Mouse (Mus musculus): ENCODE measurements around the gene Fam76a. TPM values are rescaled to one million over a fixed set of nuclear protein-coding genes. Genes with fewer than 3 reads are reported as not detected.

Fam76a gene
- total and polyA plus RNA-seq, 2 experiments from 2014 or later: 19.7 to 39.6 TPM

GRCm38 (mm10) chr4:132964064-132964463 is 41.7 kb upstream of the Fam76a start:
- no peak for TF ChIP-seq CTCF (IDR thresholded peaks at IDR 0.05; ENCODE audit: low read depth)
- TF ChIP-seq EP300 (IDR thresholded peaks at IDR 0.05; ENCODE audit: low read depth): no peak
- Histone ChIP-seq H3K27me3 (ENCODE audit: control insufficient read depth, insufficient read depth, low read length) (no peaks in the 10 kb centered on the region), H3K4me2 (ENCODE audit: low read depth, low read length) (no peak overlapping the region), H3K27ac (ENCODE audit: low read depth) (no peak overlapping the region), H3K9me3 (replicated peaks; ENCODE audit: control insufficient read depth, low read length) (no peaks in the 10 kb centered on the region), H3K4me1 (ENCODE audit: control insufficient read depth, insufficient read depth) (peaks cover 35% of the 10 kb centered on the region), H3K4me3 (ENCODE audit: low read depth, low read length) (no peak overlapping the region), H3K9ac (replicated peaks; ENCODE audit: low read depth, low read length) (no peak overlapping the region), H3K36me3 (replicated peaks; ENCODE audit: control insufficient read depth, insufficient read depth, low read length) (no peaks in the 10 kb centered on the region)
- no peak for ATAC-seq (ENCODE audit: insufficient read depth, low read depth)
- 75% methylated on average over 3 of the region's 3 CpGs for whole genome bisulfite sequencing
- no peak for DNase-seq (ENCODE audit: low spot score)

DNA sequence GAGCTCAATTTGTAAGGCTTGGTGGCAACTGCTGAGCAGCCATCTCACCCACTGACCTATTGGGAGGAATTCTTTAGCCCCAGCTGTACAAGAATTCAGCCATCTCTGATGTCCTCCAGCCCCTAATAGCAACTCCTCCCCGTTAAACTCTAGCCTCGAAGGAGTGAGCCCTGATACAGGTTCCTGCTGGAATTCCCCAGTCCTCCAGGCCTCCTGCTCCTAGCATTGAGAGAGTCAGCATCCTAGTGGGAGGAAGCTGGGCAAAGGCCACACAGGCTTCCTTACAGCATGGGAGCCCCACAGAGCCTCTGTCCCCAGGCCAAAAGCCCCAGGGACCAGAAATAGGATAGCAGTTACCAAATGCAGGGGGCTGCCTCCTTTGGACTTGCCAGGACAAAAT is 41.1 kb upstream of the Fam76a start:
- DNase-seq (ENCODE audit: low spot score): no peak
- TF ChIP-seq CTCF (IDR thresholded peaks at IDR 0.05; ENCODE audit: low read depth) (no peak), EP300 (IDR thresholded peaks at IDR 0.05; ENCODE audit: low read depth) (no peak)
- 29% methylated on average over 2 of the region's 2 CpGs for WGBS
- Histone ChIP-seq H3K4me3 (ENCODE audit: low read depth, low read length) (no peak overlapping the region), H3K4me1 (ENCODE audit: control insufficient read depth, insufficient read depth) (peaks cover 41% of the 10 kb centered on the region), H3K27ac (ENCODE audit: low read depth) (no peak overlapping the region), H3K36me3 (replicated peaks; ENCODE audit: control insufficient read depth, insufficient read depth, low read length) (no peaks in the 10 kb centered on the region), H3K9me3 (replicated peaks; ENCODE audit: control insufficient read depth, low read length) (no peaks in the 10 kb centered on the region), H3K27me3 (ENCODE audit: control insufficient read depth, insufficient read depth, low read length) (no peaks in the 10 kb centered on the region), H3K9ac (replicated peaks; ENCODE audit: low read depth, low read length) (no peak overlapping the region), H3K4me2 (ENCODE audit: low read depth, low read length) (no peak overlapping the region)
- ATAC-seq (ENCODE audit: insufficient read depth, low read depth): no peak

- TF ChIP-seq EP300 (IDR thresholded peaks at IDR 0.05; ENCODE audit: low read depth) (no peak), CTCF (IDR thresholded peaks at IDR 0.05; ENCODE audit: low read depth) (no peak)
- H3K4me3 ChIP-seq (ENCODE audit: low read depth, low read length): no peak overlapping the region
- no peak overlapping the region for H3K4me2 ChIP-seq (ENCODE audit: low read depth, low read length)
- peaks cover 42% of the 10 kb centered on the region for H3K4me1 ChIP-seq (ENCODE audit: control insufficient read depth, insufficient read depth)
- H3K27me3 ChIP-seq (ENCODE audit: control insufficient read depth, insufficient read depth, low read length): no peaks in the 10 kb centered on the region
- no peak for ATAC-seq (ENCODE audit: insufficient read depth, low read depth)
- H3K9me3 ChIP-seq (replicated peaks; ENCODE audit: control insufficient read depth, low read length): no peaks in the 10 kb centered on the region
- DNase-seq (ENCODE audit: low spot score): no peak
- H3K36me3 ChIP-seq (replicated peaks; ENCODE audit: control insufficient read depth, insufficient read depth, low read length): no peaks in the 10 kb centered on the region
- 79% methylated on average over 4 of the region's 4 CpGs for WGBS
- no peak overlapping the region for H3K27ac ChIP-seq (ENCODE audit: low read depth)
- no peak overlapping the region for H3K9ac ChIP-seq (replicated peaks; ENCODE audit: low read depth, low read length)
These were observed 40.3 kb upstream of the Fam76a start for GRCm38 (mm10) chr4:132962628-132963027.

DNA sequence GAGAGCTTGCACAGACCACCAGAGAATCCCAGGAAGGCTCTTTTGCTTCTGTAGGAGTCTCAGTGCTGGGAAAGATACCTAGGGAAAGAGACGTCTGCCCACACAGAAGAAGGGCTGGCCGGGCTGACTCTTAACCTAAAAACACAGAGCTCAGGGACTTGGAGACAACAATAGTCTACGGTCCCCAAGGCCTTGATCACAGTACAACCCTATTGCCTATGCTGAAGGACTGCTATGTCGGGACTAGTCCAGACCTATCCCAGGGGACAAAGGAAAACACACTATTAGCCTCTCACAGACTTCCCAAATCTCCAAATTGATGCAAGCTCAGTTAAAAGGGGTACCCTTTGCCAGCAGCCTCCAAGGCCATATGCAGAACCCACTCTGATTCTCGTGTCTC is 39.5 kb upstream of the Fam76a start:
- WGBS: 64% methylated on average over 5 of the region's 5 CpGs
- Histone ChIP-seq H3K9ac (replicated peaks; ENCODE audit: low read depth, low read length) (no peak overlapping the region), H3K4me2 (ENCODE audit: low read depth, low read length) (no peak overlapping the region), H3K4me1 (ENCODE audit: control insufficient read depth, insufficient read depth) (peaks cover 42% of the 10 kb centered on the region), H3K4me3 (ENCODE audit: low read depth, low read length) (no peak overlapping the region), H3K27ac (ENCODE audit: low read depth) (peak overlapping the region; percentile 94), H3K27me3 (ENCODE audit: control insufficient read depth, insufficient read depth, low read length) (no peaks in the 10 kb centered on the region), H3K9me3 (replicated peaks; ENCODE audit: control insufficient read depth, low read length) (no peaks in the 10 kb centered on the region), H3K36me3 (replicated peaks; ENCODE audit: control insufficient read depth, insufficient read depth, low read length) (no peaks in the 10 kb centered on the region)
- ATAC-seq (ENCODE audit: insufficient read depth, low read depth) (no peak), DNase-seq (ENCODE audit: low spot score) (no peak)
- TF ChIP-seq CTCF (IDR thresholded peaks at IDR 0.05; ENCODE audit: low read depth) (no peak), EP300 (IDR thresholded peaks at IDR 0.05; ENCODE audit: low read depth) (no peak)

- H3K9ac ChIP-seq (replicated peaks; ENCODE audit: low read depth, low read length): no peak overlapping the region
- H3K4me2 ChIP-seq (ENCODE audit: low read depth, low read length): peak overlapping the region; percentile 25; the same call in 1 of the 2 replicates
- no peaks in the 10 kb centered on the region for H3K27me3 ChIP-seq (ENCODE audit: control insufficient read depth, insufficient read depth, low read length)
- WGBS: 13% methylated on average over 13 of the region's 13 CpGs
- H3K4me1 ChIP-seq (ENCODE audit: control insufficient read depth, insufficient read depth): peaks cover 43% of the 10 kb centered on the region
- DNase-seq (ENCODE audit: low spot score) (peak; percentile 87), ATAC-seq (ENCODE audit: insufficient read depth, low read depth) (peak; percentile 68)
- TF ChIP-seq CTCF (IDR thresholded peaks at IDR 0.05; ENCODE audit: low read depth) (no peak), EP300 (IDR thresholded peaks at IDR 0.05; ENCODE audit: low read depth) (no peak)
- H3K9me3 ChIP-seq (replicated peaks; ENCODE audit: control insufficient read depth, low read length): no peaks in the 10 kb centered on the region
- H3K4me3 ChIP-seq (ENCODE audit: low read depth, low read length): no peak overlapping the region
- no peaks in the 10 kb centered on the region for H3K36me3 ChIP-seq (replicated peaks; ENCODE audit: control insufficient read depth, insufficient read depth, low read length)
- H3K27ac ChIP-seq (ENCODE audit: low read depth): peak overlapping the region; percentile 94
These were observed 38.7 kb upstream of the Fam76a start for GRCm38 (mm10) chr4:132960864-132961639.

DNA sequence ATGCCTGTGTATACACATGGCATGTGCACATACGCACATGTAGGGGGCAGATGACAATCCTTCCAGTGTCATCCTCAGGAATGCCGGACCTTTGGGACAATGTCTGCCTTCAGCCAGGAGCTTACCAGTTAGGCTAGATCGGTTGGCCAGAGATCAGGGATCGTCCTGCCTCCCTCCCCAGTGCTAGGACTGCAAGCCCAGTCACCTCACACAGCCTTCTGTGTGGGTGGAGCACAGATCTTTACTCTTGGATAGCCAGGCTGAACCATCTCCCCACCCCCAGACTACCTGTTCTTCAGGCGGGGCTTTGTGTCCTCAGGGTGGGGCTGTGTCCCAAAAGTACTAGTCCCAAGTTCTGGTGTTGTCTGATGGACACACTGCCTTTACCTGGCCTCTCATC is 38.0 kb upstream of the Fam76a start:
- DNase-seq (ENCODE audit: low spot score) (no peak), ATAC-seq (ENCODE audit: insufficient read depth, low read depth) (no peak)
- H3K4me1 ChIP-seq (ENCODE audit: control insufficient read depth, insufficient read depth): peaks cover 49% of the 10 kb centered on the region
- 38% methylated on average over 5 of the region's 5 CpGs for WGBS
- H3K27ac ChIP-seq (ENCODE audit: low read depth): peak overlapping the region; percentile 94
- H3K4me2 ChIP-seq (ENCODE audit: low read depth, low read length): no peak overlapping the region
- H3K36me3 ChIP-seq (replicated peaks; ENCODE audit: control insufficient read depth, insufficient read depth, low read length): no peaks in the 10 kb centered on the region
- no peak overlapping the region for H3K4me3 ChIP-seq (ENCODE audit: low read depth, low read length)
- TF ChIP-seq CTCF (IDR thresholded peaks at IDR 0.05; ENCODE audit: low read depth): no peak
- TF ChIP-seq EP300 (IDR thresholded peaks at IDR 0.05; ENCODE audit: low read depth): no peak
- no peaks in the 10 kb centered on the region for H3K9me3 ChIP-seq (replicated peaks; ENCODE audit: control insufficient read depth, low read length)
- no peak overlapping the region for H3K9ac ChIP-seq (replicated peaks; ENCODE audit: low read depth, low read length)
- no peaks in the 10 kb centered on the region for H3K27me3 ChIP-seq (ENCODE audit: control insufficient read depth, insufficient read depth, low read length)
